Mouse (Mus musculus): ENCODE results near the gene Irs2. TPM values are rescaled to one million over a fixed set of nuclear protein-coding genes. Genes with fewer than 3 reads are reported as not detected.

Irs2 gene
- polyA plus RNA-seq, 1 experiment: 2.3 TPM

DNA sequence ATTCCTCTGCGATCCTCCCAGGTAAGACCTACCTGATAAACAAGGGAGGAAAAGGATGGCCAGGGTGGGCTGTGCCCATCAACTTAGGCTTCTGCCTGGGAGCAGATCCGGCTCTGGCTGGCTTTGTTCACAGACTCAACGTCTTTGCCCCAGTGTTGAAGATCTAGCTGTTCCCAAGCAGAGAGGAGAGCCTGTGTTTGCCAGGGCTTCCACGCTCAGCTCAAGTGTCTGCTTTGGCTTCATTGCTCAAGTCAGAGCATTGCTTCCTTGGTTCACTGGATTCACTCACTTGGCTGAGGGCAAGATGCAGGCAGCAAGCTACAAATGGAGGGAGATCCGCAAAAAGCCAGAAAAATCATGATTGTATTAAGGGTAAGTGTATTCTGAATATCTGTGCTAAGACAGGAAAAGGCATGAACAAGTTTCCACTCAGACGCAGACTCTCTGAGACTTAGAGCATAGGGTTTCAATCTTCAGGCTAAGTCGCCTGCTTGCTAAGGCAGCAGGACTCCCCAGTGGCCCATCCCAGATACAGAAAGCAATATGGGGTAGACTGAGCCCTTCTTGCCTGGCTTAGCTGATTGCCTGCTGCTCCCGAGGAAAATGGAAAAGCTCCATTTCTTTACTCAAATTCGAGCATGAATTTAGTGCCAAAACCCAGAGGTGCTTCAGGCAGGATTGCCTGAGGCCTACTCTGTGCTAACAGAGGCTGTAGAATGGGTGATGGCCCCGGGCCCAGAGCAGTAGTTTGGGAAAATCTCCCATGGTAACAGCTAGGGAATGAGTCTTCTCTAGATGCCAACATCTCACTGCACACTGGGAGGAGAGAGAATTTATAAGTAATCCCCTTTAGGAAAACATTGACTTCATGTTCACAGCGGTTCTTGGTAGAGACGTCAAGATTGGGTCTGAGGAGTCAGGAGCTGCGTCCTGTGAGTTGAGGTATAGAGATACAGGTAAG lies 37.5 kb downstream of the Irs2 start:
- Histone ChIP-seq H3K79me2 (ENCODE audit: control insufficient read depth, insufficient read depth) (no peaks in the 10 kb centered on the region), H3K79me3 (ENCODE audit: low read depth) (no peaks in the 10 kb centered on the region), H3K36me3 (ENCODE audit: control insufficient read depth, insufficient read depth) (no peaks in the 10 kb centered on the region), H3K4me3 (ENCODE audit: insufficient read depth, poor library complexity, severe bottlenecking) (no peak overlapping the region), H3K27me3 (ENCODE audit: control insufficient read depth, insufficient read depth, insufficient read length) (no peaks in the 10 kb centered on the region), H3ac (ENCODE audit: control insufficient read depth, insufficient read length, low read depth) (no peak overlapping the region)
- no peak for TF ChIP-seq MYOG (IDR thresholded peaks at IDR 0.05; ENCODE audit: control insufficient read depth, extremely low read depth, insufficient read length)
- no peak for TF ChIP-seq MAX (IDR thresholded peaks at IDR 0.05)

DNA sequence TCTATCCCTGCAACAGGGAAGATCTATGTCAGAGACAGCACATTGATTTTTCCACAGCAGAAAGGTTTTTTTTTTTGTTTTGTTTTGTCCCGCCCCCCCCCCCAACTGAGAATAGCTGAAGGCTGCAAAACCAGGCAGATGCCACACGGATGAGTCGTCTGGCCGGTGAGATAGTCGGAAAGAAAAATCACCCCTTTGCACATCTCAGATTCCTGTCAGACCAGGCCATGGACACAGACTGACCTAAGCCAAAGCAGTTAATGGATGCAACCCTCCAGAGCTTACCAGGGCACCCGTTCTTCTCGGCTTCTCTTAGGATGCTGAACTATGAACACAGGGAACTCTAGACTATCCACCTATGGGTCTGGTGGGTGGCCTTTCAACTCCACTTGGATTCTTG lies 39.6 kb downstream of the Irs2 start:
- TF ChIP-seq CEBPB (IDR thresholded peaks at IDR 0.05; ENCODE audit: low read depth) (no peak), CTCF (IDR thresholded peaks at IDR 0.05; ENCODE audit: control insufficient read depth, insufficient read depth, insufficient read length) (no peak), FOSL1 (IDR thresholded peaks at IDR 0.05; ENCODE audit: insufficient read depth, low read length, poor library complexity, severe bottlenecking) (no peak), MYOD1 (IDR thresholded peaks at IDR 0.05; ENCODE audit: control insufficient read depth, insufficient read length, low read depth) (no peak), MYOG (IDR thresholded peaks at IDR 0.05; ENCODE audit: control insufficient read depth, extremely low read depth, insufficient read length) (no peak)
- no peaks in the 10 kb centered on the region for H3K27me3 ChIP-seq (ENCODE audit: control insufficient read depth, insufficient read depth, insufficient read length)

DNA sequence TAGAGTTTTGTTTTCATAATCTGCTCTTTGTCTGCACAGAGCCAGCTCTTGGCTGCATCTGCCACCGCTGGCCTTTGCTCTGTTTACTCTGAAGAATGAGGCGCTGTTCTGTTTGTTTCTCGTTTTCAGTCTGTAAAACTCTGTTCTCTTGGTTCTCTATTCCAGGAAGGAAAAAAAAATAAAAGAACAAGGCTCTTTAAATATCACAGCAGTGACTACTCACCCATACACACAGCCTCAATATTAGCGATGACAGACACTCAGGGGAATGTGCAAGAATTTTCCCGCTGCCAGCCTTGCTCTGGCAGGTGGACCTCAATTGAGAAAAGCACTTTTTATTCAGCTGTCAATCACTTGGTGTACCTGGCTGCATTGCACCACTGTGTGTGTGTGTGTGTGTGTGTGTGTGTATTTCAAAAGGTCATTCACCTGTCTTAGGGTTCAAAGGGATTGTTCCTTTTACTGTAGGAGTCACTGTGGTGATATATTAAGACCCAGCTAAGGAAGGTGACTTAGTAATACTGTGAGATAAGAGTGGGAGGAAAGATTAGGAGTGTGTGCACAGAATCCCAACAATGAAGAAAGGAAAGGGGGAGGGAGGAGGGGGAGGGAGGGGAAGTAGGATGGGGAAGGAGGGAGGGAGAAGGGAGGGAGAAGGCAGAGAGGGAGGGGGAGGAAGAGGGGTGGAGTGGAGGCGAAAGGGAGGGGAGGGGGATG lies 42.7 kb downstream of the Irs2 start:
- TF ChIP-seq MYOG (IDR thresholded peaks at IDR 0.05; ENCODE audit: control insufficient read depth, extremely low read depth, insufficient read length): no peak
- no peak for TF ChIP-seq CTCF (IDR thresholded peaks at IDR 0.05; ENCODE audit: control insufficient read depth, insufficient read depth, insufficient read length)
- TF ChIP-seq MYOD1 (IDR thresholded peaks at IDR 0.05; ENCODE audit: control insufficient read depth, insufficient read length, low read depth): no peak
- TF ChIP-seq MAX (IDR thresholded peaks at IDR 0.05): no peak
- no peak for TF ChIP-seq USF1 (IDR thresholded peaks at IDR 0.05; ENCODE audit: low read depth)
- no peak for TF ChIP-seq FOSL1 (IDR thresholded peaks at IDR 0.05; ENCODE audit: insufficient read depth, low read length, poor library complexity, severe bottlenecking)
- TF ChIP-seq CEBPB (IDR thresholded peaks at IDR 0.05; ENCODE audit: low read depth): no peak
- H3ac ChIP-seq (ENCODE audit: control insufficient read depth, insufficient read length, low read depth): no peak overlapping the region
- no peaks in the 10 kb centered on the region for H3K36me3 ChIP-seq (ENCODE audit: control insufficient read depth, insufficient read depth)
- no peaks in the 10 kb centered on the region for H3K27me3 ChIP-seq (ENCODE audit: control insufficient read depth, insufficient read depth, insufficient read length)
- no peak overlapping the region for H3K4me3 ChIP-seq (ENCODE audit: insufficient read depth, poor library complexity, severe bottlenecking)
- H3K79me2 ChIP-seq (ENCODE audit: control insufficient read depth, insufficient read depth): no peaks in the 10 kb centered on the region
- no peaks in the 10 kb centered on the region for H3K79me3 ChIP-seq (ENCODE audit: low read depth)

More for the DNA sequence above, 39.6 kb downstream of the Irs2 start:
- no peaks in the 10 kb centered on the region for H3K36me3 ChIP-seq (ENCODE audit: control insufficient read depth, insufficient read depth)
- H3K4me3 ChIP-seq (ENCODE audit: insufficient read depth, poor library complexity, severe bottlenecking): no peak overlapping the region
- no peaks in the 10 kb centered on the region for H3K79me3 ChIP-seq (ENCODE audit: low read depth)
- H3ac ChIP-seq (ENCODE audit: control insufficient read depth, insufficient read length, low read depth): no peak overlapping the region
- no peaks in the 10 kb centered on the region for H3K79me2 ChIP-seq (ENCODE audit: control insufficient read depth, insufficient read depth)

DNA sequence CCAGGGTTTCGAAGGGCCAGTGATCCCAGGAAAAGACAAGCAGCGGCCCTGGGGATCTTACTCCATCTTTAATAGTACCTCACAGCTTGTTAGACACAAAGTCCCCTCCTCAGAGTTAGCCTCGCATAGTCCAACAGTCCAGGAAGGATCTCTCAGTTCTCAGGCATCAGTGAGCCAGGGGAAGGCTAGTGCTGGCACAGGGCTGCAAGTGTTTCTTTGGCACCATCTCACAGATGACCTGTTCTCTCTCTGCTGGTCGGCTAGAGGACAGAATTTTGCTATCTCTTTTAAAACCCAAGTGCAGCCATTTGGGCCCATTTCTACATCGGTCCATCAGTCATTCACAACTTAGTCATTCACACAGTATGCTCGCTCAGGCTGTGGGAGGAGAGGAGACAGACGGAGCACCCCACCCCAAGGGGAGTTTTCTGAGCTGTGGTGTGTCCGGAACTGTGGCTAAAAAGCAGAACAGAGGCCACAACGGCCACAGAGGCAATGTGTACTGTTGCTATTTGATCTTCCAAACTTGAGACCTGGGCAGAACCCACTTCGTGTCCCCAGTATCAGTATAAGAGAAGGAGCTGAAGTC lies 43.7 kb downstream of the Irs2 start:
- H3K79me3 ChIP-seq (ENCODE audit: low read depth): no peaks in the 10 kb centered on the region
- no peak overlapping the region for H3K4me3 ChIP-seq (ENCODE audit: insufficient read depth, poor library complexity, severe bottlenecking)
- no peaks in the 10 kb centered on the region for H3K36me3 ChIP-seq (ENCODE audit: control insufficient read depth, insufficient read depth)
- H3K27me3 ChIP-seq (ENCODE audit: control insufficient read depth, insufficient read depth, insufficient read length): no peaks in the 10 kb centered on the region
- TF ChIP-seq CEBPB (IDR thresholded peaks at IDR 0.05; ENCODE audit: low read depth) (no peak), FOSL1 (IDR thresholded peaks at IDR 0.05; ENCODE audit: insufficient read depth, low read length, poor library complexity, severe bottlenecking) (no peak), MYOD1 (IDR thresholded peaks at IDR 0.05; ENCODE audit: control insufficient read depth, insufficient read length, low read depth) (no peak), MYOG (IDR thresholded peaks at IDR 0.05; ENCODE audit: control insufficient read depth, extremely low read depth, insufficient read length) (no peak), CTCF (IDR thresholded peaks at IDR 0.05; ENCODE audit: control insufficient read depth, insufficient read depth, insufficient read length) (no peak), USF1 (IDR thresholded peaks at IDR 0.05; ENCODE audit: low read depth) (no peak), MAX (IDR thresholded peaks at IDR 0.05) (no peak)
- H3ac ChIP-seq (ENCODE audit: control insufficient read depth, insufficient read length, low read depth): no peak overlapping the region
- no peaks in the 10 kb centered on the region for H3K79me2 ChIP-seq (ENCODE audit: control insufficient read depth, insufficient read depth)

DNA sequence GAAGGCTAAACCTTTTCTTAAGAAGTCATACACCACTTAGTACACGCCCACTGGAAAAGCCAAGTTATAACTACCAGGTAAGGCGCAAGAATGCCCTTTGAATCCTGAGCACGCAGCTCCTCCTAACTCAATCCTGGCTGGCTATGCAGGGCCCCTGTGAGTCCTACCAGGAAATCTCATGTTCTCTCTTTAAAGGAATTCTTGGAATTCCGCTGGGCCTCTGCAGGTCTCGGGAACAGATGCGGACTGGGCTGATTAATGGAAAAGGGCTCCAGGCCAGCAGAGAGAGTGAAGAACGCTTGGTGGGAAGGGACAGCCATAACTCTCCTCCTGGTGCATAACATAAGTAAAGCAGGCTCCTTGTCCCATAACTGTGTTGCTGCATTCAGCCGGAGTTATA lies 46.3 kb downstream of the Irs2 start:
- Histone ChIP-seq H3K79me3 (ENCODE audit: low read depth) (no peaks in the 10 kb centered on the region), H3K27me3 (ENCODE audit: control insufficient read depth, insufficient read depth, insufficient read length) (no peaks in the 10 kb centered on the region), H3K36me3 (ENCODE audit: control insufficient read depth, insufficient read depth) (no peaks in the 10 kb centered on the region), H3ac (ENCODE audit: control insufficient read depth, insufficient read length, low read depth) (no peak overlapping the region), H3K4me3 (ENCODE audit: insufficient read depth, poor library complexity, severe bottlenecking) (no peak overlapping the region), H3K79me2 (ENCODE audit: control insufficient read depth, insufficient read depth) (no peaks in the 10 kb centered on the region)
- TF ChIP-seq CEBPB (IDR thresholded peaks at IDR 0.05; ENCODE audit: low read depth) (no peak), USF1 (IDR thresholded peaks at IDR 0.05; ENCODE audit: low read depth) (no peak), MYOD1 (IDR thresholded peaks at IDR 0.05; ENCODE audit: control insufficient read depth, insufficient read length, low read depth) (no peak), MYOG (IDR thresholded peaks at IDR 0.05; ENCODE audit: control insufficient read depth, extremely low read depth, insufficient read length) (no peak), CTCF (IDR thresholded peaks at IDR 0.05; ENCODE audit: control insufficient read depth, insufficient read depth, insufficient read length) (no peak), MAX (IDR thresholded peaks at IDR 0.05) (no peak), FOSL1 (IDR thresholded peaks at IDR 0.05; ENCODE audit: insufficient read depth, low read length, poor library complexity, severe bottlenecking) (no peak)
